Mouse (Mus musculus): ENCODE data around the gene Adra1b.
A peak's percentile ranks its signal among the peaks of the same experiment; 100 is the strongest.

Adra1b gene

GRCm38 (mm10) chr11:43895323-43895722 is 5.7 kb downstream of the Adra1b start:
- no peak for DNase-seq (ENCODE audit: low read depth, low spot score)

DNA sequence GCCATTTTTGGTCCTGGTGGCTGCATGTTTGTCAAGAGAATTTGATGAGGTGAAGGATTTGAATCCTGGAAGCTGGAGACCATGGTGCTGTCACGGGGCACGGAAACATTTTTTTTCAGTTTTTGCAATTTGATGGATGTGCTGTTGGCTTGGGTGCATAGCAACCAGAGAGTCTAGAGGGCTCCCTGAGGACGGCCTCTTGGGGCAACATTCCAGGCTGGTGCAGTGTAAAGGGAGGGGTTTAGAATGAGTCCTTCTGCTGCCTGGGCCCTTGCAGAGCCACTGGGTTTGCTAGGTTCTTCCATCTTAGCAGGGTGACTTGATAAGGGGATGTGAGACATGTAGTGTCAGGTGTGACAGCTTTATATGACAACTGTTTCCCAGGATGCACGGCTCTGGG is 8.5 kb downstream of the Adra1b start:
- DNase-seq (ENCODE audit: low read depth, low spot score) = no peak

- DNase-seq (ENCODE audit: low read depth, low spot score) = no peak
Observed at GRCm38 (mm10) chr11:43891457-43891856, 9.6 kb downstream of the Adra1b start.

DNA sequence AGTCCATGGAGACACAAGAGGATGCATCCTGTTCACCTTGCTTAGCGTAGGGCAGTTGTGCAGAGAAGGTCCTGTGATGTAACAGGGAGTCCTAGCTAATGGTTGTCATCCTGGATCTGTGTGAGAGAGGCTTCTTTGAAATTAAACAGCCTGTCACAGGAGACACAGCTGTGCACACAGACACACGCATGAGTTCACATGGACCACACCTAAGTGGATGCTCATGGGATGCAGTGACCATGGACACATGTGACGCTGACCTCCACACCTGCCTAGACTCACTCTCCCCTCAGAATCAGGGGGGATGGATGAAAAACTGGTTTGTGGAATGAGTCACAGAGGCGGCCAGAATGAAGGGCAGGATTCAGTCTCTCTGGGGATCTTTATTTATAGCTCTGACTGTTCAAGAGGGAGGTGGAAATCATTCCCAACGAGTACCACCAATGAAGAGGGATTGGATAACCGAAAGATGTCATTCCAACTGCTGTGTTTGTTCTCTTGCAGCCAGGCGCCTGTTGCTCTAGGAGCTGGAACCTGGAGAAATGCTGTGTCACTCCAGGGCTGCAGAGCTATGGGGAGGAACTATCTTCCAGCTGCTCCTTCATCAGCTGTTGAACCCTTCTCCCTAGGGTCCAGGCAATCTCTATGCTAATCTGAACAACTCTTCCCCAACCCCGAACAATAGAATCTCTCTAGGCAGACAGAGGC is 11.6 kb downstream of the Adra1b start:
- DNase-seq (ENCODE audit: low read depth, low spot score) = no peak

- DNase-seq (ENCODE audit: low read depth, low spot score) = no peak
Observed at GRCm38 (mm10) chr11:43888736-43889135, 12.3 kb downstream of the Adra1b start.

- no peak for DNase-seq (ENCODE audit: low read depth, low spot score)
Observed at GRCm38 (mm10) chr11:43887597-43887996, 13.4 kb downstream of the Adra1b start.

DNA sequence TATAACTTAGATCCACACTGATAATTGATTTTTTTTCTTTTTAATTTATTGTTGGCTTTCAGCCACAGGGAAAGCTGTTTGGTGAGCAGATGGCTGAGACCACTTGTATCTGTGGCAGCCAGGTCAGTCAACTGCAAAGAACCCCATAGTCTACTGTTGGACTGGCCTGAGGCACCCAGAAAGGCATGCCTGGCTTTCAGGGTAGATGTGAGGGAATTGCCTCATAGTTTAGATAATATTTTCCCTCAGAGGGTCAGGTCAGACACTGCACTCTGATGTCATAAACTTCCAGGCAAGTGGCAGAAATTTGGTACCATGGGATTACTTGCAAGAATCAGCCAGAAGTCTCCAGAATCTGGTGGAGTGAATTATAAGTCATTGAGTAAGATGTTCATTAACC is 16.5 kb downstream of the Adra1b start:
- no peak for DNase-seq (ENCODE audit: low read depth, low spot score)

- DNase-seq (ENCODE audit: low read depth, low spot score) = no peak
Observed at GRCm38 (mm10) chr11:43883641-43884181, 17.3 kb downstream of the Adra1b start.

DNA sequence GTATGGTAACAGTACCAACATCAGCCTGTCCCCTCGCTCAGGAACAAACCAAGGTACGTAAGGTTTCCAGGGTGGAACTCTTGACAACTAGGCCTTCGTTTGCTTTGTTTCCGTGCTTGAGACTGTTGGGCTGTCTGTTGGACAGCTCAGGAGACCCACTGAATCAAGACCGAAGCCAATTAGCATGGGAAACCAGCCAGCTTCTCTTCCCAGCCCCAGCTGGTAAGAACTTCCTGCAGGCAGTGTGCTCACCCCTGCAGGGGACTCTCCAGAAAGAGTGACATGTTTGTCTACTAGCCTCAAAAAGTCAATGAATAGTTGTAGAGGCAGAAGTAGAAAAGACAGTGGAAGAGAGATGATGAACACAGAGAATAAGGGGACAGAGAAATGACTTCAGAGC is 23.8 kb downstream of the Adra1b start:
- no peak for DNase-seq (ENCODE audit: low read depth, low spot score)

DNA sequence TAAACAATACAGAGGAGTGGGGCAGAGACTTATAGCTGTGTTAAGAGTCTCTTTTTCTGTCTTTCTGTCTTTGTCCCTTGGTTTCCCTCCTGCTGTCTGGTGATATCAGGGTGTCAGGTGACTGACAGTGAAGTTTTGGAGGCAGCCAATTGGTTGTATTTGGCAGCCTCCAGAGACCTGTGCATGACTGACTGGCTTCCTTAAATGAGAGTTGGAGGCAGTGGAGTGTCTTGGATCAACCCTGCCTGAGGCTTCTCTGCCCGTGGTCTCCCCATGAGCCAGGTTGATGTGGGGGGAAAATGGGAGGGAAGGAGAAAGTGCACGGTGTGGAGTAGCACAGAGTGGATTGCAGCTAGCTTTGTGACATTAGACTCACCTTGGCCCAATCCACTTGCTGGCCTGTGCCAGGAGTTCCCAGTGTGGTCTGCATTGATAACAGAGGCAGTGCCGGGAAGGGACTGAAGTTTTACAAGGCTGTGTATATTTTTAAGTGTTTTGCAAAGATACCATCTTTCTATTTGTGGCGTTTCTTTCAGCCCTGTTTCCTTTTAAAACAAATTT is 33.2 kb downstream of the Adra1b start:
- no peak for DNase-seq (ENCODE audit: low read depth, low spot score)

DNA sequence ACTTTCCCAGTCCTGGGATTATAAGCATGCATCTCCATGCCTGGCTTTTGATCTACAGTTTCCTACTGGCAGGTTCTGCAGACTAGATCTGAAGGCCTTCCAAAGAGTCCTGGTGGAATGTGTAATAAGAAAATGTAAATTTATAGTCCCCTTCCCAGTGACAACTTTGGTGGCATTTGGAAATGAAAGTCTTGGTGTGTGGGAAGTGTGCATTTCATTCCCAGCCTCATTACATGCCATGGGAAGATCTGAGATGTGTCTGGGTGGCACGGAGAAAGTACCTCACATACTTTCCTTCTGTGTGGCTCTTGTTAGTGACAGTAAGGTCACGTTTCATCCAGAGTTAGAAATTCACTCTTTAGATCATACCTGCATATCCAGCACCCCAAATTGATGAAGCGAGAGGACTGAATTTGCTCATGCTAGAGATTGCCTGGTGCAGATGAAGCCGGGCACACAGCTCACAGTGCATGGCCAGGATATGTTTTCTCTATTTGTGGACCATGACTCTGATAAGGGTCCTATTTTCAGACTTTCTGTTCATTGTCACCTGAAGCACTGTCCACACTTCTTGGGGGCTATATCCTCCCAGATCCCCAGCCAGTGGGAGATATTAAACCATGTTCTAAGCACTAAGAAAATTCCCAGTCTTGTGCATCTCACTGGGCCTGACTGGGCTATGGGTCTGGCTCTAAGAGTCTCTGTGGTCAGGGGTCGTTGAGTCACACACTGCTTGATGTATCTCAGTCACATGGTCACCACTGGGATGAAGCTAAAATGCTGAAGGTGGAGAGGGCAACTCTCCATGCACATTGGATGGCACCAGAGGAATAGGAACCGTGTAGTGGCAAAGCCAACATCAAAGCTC is 35.5 kb downstream of the Adra1b start:
- no peak for DNase-seq (ENCODE audit: low read depth, low spot score)

DNA sequence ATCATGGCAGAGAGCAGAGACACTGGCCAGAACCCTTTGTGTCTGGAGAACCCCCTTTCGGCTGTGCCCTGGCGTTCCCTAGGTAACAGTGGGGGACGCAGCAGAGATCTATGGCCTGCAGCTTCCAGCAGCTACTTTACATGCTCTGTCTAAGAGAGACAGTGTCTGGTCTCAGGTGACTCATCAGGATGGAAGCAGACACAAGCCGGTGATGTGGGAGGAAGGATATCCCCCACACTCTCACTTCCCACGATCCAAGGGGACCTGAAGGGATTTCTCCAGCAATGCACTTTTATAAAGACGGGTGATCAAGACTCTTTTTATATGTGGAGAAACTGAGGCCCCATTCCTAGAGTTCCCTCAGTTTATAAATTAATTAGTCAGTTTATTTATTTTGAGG is 48.0 kb downstream of the Adra1b start:
- no peak for DNase-seq (ENCODE audit: low read depth, low spot score)

- DNase-seq (ENCODE audit: low read depth, low spot score) = no peak
Observed at GRCm38 (mm10) chr11:43848056-43848455, 53.0 kb downstream of the Adra1b start.

DNA sequence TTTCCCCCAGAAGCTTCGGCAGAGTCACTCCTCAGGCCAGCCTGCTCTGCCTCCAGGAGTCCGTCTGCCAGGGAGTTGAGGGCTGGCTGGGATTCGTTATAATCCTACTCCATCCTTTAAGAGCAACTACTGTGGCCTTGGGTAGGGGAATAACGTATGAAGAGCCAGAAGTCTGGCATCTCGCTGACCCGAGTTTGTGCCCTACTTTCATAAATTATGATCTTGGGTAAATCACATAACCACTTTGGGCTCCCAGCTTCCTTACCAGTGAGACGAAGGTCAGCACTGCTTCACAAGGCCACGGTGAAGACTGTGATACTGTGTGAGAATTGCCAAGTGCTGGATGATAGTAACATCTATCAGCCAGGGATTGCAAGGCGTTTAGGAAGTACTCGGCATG is 59.4 kb downstream of the Adra1b start:
- DNase-seq (ENCODE audit: low read depth, low spot score) = no peak

- no peak for DNase-seq (ENCODE audit: low read depth, low spot score)
Observed at GRCm38 (mm10) chr11:43840491-43840890, 60.5 kb downstream of the Adra1b start.

GRCm38 (mm10) chr11:43835880-43836740 is 64.9 kb downstream of the Adra1b start:
- DNase-seq (ENCODE audit: low read depth, low spot score) = peak; percentile 60

- DNase-seq (ENCODE audit: low read depth, low spot score) = no peak
Observed at GRCm38 (mm10) chr11:43835456-43835855, 65.6 kb downstream of the Adra1b start.

- no peak for DNase-seq (ENCODE audit: low read depth, low spot score)
Observed at GRCm38 (mm10) chr11:43834531-43834930, 66.5 kb downstream of the Adra1b start.

DNA sequence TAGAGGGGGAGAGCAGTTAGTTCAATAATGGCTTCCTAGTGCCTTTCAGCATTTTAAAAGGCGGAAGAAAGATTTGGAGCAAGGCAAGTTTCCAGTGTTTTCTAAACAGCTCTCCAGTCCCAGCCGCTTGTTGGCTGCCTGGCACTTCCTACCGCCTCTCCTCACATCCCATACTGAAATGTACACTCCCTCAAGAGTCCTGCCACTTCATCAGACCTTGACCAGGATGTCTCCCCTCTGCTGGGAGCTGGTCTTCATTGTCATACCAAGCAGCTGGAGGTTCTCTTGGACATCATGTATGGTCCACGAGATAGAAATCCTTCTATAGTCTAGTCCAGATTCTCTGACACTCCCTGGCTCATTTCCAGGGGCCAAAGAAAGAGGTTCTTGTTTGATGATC is 69.5 kb downstream of the Adra1b start:
- no peak for DNase-seq (ENCODE audit: low read depth, low spot score)

- no peak for DNase-seq (ENCODE audit: low read depth, low spot score)
Observed at GRCm38 (mm10) chr11:43826769-43827168, 74.2 kb downstream of the Adra1b start.

DNA sequence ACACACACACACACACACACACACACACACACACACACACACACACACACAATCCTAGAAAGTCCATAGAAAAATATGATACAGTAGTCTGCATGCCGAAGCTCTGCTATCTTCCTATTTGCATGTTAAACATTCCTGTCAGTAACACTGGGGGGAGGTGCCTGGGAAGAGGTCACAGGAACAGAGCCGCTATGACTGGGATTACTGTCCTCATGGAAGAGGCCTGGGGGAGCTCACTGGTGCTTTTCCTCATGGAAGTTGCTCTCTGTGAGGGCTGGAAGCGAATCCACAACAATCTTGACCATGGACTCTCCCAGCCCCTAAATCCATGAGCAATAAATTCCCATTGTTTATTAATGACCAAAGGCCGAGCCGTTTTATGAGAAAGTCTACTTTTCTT is 77.7 kb downstream of the Adra1b start:
- DNase-seq (ENCODE audit: low read depth, low spot score) = no peak

Measured in R1 (cell line).